Mouse (Mus musculus) spleen, postnatal 10 days (tissue): ENCODE data around the gene Mtr.

ENCODE experiments used
- DNase-seq, 2 experiments: peaks; one replicate each; pipeline ENCODE4 v3.0.0; 2021 to 2022; ENCODE audit warnings: low spot score in 2 of 2

The Mtr gene

GRCm38 (mm10) chr13:12257391-12258380 lies at the start of gene Mtr:
TSS of gene Mtr (minus strand) at chr13:12258113.
- DNase-seq: peak; percentile 87 to 96

GRCm38 (mm10) chr13:12307286-12307685 lies 49.4 kb upstream of the Mtr start:
- DNase-seq: no peak

- no peak for DNase-seq
These were observed 47.6 kb upstream of the Mtr start for GRCm38 (mm10) chr13:12305540-12305939.

- no peak for DNase-seq
These were observed 47.1 kb upstream of the Mtr start for GRCm38 (mm10) chr13:12304991-12305390.

GRCm38 (mm10) chr13:12297777-12298176 lies 39.9 kb upstream of the Mtr start:
- DNase-seq: no peak

GRCm38 (mm10) chr13:12296701-12297100 lies 38.8 kb upstream of the Mtr start:
- DNase-seq: no peak

GRCm38 (mm10) chr13:12293810-12294209 lies 35.9 kb upstream of the Mtr start:
- no peak for DNase-seq

- no peak for DNase-seq
These were observed 32.8 kb upstream of the Mtr start for GRCm38 (mm10) chr13:12290700-12291099.

- DNase-seq: no peak
These were observed 26.6 kb upstream of the Mtr start for GRCm38 (mm10) chr13:12284528-12284927.

GRCm38 (mm10) chr13:12283826-12284225 lies 25.9 kb upstream of the Mtr start:
- no peak for DNase-seq

- DNase-seq: no peak
These were observed 16.8 kb upstream of the Mtr start for GRCm38 (mm10) chr13:12274721-12275120.

- DNase-seq: no peak
These were observed 16.3 kb upstream of the Mtr start for GRCm38 (mm10) chr13:12274220-12274619.

- DNase-seq: no peak
These were observed 15.0 kb upstream of the Mtr start for GRCm38 (mm10) chr13:12272953-12273352.

- no peak for DNase-seq
These were observed 10.1 kb upstream of the Mtr start for GRCm38 (mm10) chr13:12267971-12268370.

GRCm38 (mm10) chr13:12267097-12267496 lies 9.2 kb upstream of the Mtr start:
- DNase-seq: no peak

- DNase-seq: no peak
These were observed 6.1 kb upstream of the Mtr start for GRCm38 (mm10) chr13:12263996-12264395.

- no peak for DNase-seq
These were observed 3.6 kb upstream of the Mtr start for GRCm38 (mm10) chr13:12261505-12261904.

- peak in 1 of 2 experiments; percentile 25 for DNase-seq
These were observed 982 bp downstream of the Mtr start for GRCm38 (mm10) chr13:12256871-12257390.

- DNase-seq: no peak
These were observed 1.8 kb downstream of the Mtr start for GRCm38 (mm10) chr13:12255911-12256705.

- DNase-seq: no peak
These were observed 7.4 kb downstream of the Mtr start for GRCm38 (mm10) chr13:12250496-12250895.

GRCm38 (mm10) chr13:12249195-12249898 lies 8.6 kb downstream of the Mtr start:
- no peak for DNase-seq

GRCm38 (mm10) chr13:12245938-12246337 lies 12.0 kb downstream of the Mtr start:
- no peak for DNase-seq
